Mouse (Mus musculus) T-helper 17 cell (primary cell): ENCODE measurements at regions not wholly inside any gene's neighbourhood (a gene's known extent, or its start where the extent isn't known, plus 50 kb on each side); places are given as distances from the start of the nearest gene placed in this dataset.

Source experiments
- in situ Hi-C, 2 experiments: fragments of 300-600 bp; cut with MboI, MseI; formaldehyde crosslinking; loops; 1 replicate in 1 of 2; 2 replicates in 1 of 2; pipeline ENCODE4 v1.15.1; 2025; ENCODE audit warnings: high pct_unique_total_duplicates in 2 of 2

DNA sequence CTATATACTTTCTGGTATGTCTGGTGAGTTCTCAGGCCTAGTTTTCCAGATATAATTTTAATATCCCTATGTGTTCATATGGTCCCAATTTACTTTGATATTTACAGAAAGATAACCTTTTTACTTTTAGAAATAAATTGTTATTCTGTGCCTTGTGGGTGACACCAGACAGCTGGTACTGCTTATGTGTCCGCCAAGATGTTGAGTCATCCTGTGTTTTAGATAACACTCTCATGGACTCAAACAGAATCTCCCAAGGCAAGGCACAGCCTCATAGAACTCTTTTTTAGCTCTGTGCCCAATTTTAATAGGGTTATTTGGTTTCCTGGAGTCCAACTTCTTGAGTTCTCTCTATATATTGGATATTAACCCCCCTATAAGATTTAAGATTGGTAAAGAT is 116.2 kb upstream of the Tex13c3 start:
- in situ Hi-C loops: no loop called here

DNA sequence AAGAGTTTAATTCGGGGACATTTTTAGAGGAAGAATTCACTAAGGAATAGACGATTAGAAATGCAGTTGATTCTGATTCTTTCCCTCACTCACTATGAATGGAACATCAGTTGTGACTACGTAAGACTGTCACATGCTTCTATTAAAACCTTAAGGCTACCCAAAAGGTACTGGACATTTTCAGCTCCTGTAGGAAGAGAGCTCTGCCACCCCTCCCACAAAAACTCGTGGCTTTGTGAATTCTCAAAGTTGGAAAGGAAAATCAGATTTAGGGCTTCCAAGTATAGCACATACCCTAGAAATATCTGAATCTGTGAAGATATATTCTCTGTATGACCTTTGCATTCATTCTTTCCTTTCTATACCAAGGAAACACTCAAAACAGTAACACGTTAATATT is 74.8 kb upstream of the Tex13c3 start:
- in situ Hi-C loops: loop anchor here in 1 of 2 experiments (10.0 kb wide), 1 partner anchor 681 kb away; no protein-coding TSS in a partner anchor
